Mouse (Mus musculus) forebrain, embryonic 13.5 days (tissue): Measurements from ENCODE around the gene Chp1. TPM values are rescaled to one million over a fixed set of nuclear protein-coding genes. Genes with fewer than 3 reads are reported as not detected.
"Not testable (repeated sequence)": the region's sequence is repeated elsewhere in the genome, so short reads cannot be mapped to it uniquely, and the experiment has no call there.

Experiments used
- ATAC-seq: fragments of 200-750 bp; cut with Nextera tagmentation; 2 replicates; pipeline ENCODE4 v1.8.0; 2017
- H3K27ac ChIP-seq: fragments of 300-500 bp; sonication (generic); 2 replicates; pipeline ENCODE4 v1.5.1; 2015; ENCODE audit warnings: inconsistent platforms, mild to moderate bottlenecking, moderate library complexity
- H3K27me3 ChIP-seq: fragments of 300-500 bp; sonication (generic); 2 replicates; pipeline ENCODE4 v1.6.1; 2015; ENCODE audit warnings: mild to moderate bottlenecking, inconsistent platforms
- H3K36me3 ChIP-seq: fragments of 300-500 bp; sonication (generic); 2 replicates; pipeline ENCODE4 v1.6.1; 2015; ENCODE audit warnings: mild to moderate bottlenecking, inconsistent platforms; ENCODE audit not compliant: poor library complexity, severe bottlenecking
- H3K4me1 ChIP-seq: fragments of 300-500 bp; sonication (generic); 2 replicates; pipeline ENCODE4 v1.6.1; 2015; ENCODE audit warnings: inconsistent platforms
- H3K4me2 ChIP-seq: fragments of 300-500 bp; sonication (generic); 2 replicates; pipeline ENCODE4 v1.6.1; 2015; ENCODE audit warnings: inconsistent platforms, mild to moderate bottlenecking, moderate library complexity
- H3K4me3 ChIP-seq: fragments of 300-500 bp; sonication (generic); 2 replicates; pipeline ENCODE4 v1.5.1; 2015; ENCODE audit warnings: mild to moderate bottlenecking, inconsistent platforms
- H3K9ac ChIP-seq: fragments of 300-500 bp; sonication (generic); 2 replicates; pipeline ENCODE4 v1.6.1; 2015; ENCODE audit warnings: mild to moderate bottlenecking, inconsistent platforms
- H3K9me3 ChIP-seq: fragments of 300-500 bp; sonication (generic); replicated peaks from 2 replicates; pipeline ENCODE4 v1.6.1; 2016; ENCODE audit warnings: inconsistent platforms
- WGBS: fragments of 180-500 bp; shearing (Covaris S2); methylation state at CpG from one replicate; pipeline ENCODE4 v1.1.7; 2015; 5-methylcytosine and 5-hydroxymethylcytosine counted together
- polyA plus RNA-seq: library from polyadenylated mRNA; unstranded; fragments of >200 nt; fragmentation: Nextera tagmentation; extraction: Ambion mirVana; gene quantifications from 2 replicates; pipeline ENCODE4 v1.2.1, GENCODE M21; 2015

Gene Chp1
- 65.7 and 69.6 TPM in 2 replicates for polyA plus RNA-seq

DNA sequence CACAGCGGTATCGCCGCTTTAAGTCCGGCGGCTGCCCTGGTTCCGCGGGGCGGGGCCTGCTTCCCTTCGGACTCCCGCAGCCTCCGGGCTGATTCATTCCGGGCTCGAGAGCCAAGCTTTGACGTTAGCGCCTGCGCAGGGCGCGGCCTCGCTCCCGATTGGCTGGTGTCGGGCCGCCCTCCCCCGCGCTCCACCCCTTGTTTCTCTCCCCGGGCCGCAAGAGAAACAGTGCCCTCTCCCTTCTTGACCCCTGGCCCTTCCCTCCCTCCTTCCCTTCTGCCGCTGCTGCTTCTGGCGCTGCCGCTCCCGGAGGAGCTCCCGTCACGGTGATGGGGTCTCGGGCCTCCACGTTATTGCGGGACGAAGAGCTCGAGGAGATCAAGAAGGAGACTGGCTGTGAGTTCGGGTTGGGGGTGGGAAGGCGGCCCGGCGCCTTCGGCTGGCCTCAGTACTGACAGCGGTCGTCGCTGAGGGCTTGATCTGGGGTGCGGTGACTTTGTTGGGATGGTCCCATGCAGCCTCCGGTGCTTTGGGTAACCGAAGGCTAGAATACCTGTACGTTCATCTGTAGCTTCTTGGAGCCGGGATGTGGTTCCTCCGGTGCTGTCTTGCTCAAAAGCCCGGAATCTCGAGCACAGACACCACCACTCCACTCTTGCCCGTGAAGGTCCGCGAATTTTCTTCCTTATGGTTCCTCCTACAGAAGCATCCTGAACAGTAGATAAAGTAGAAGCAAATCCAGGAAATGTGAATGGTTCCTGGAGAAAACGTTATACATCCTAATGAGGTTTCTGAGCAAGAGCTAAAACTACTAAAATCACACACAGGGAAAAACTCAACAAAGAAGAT is at the start of gene Chp1, which contains the start of gene Exd1:
Gene Chp1, plus strand, starts transcription at position 176 of the 849 bp plus-strand sequence.
Gene Exd1, minus strand, starts transcription at position 106 of the 849 bp plus-strand sequence.
- WGBS = under 1% methylated on average over 57 of the region's 57 CpGs

DNA sequence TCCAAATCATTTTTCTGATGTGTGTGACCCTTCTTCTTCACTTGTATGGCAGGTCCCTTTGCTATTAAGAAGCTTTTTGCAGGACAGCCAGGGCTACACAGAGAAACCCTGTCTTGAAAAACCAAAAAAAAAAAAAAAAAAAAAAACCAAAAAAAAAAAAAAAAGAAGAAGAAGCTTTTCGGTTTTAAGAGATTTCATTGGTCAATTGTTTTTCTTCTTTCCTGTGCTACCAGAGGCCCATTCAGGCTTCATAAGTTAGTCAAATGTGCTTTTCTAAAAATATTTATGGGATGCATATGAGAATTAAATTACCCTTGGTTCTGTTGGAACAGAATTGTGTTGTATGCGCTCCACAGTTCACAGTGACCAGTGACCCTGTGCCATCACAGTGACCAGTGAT is 48.6 kb upstream of the Chp1 start:
- H3K9ac ChIP-seq = no peak overlapping the region
- H3K27me3 ChIP-seq = no peaks in the 10 kb centered on the region
- no peak overlapping the region for H3K4me2 ChIP-seq
- no peak overlapping the region for H3K4me3 ChIP-seq
- no peak overlapping the region for H3K27ac ChIP-seq
- H3K9me3 ChIP-seq = no peaks in the 10 kb centered on the region
- 92% methylated on average over 2 of the region's 2 CpGs for WGBS
- ATAC-seq = no peak
- H3K4me1 ChIP-seq = no peaks in the 10 kb centered on the region
- H3K36me3 ChIP-seq = no peaks in the 10 kb centered on the region

More for the DNA sequence above, at the start of gene Chp1, which contains the start of gene Exd1:
- Histone ChIP-seq H3K4me3 (peak within 1 kb of the TSS; percentile 86), H3K27ac (peak within 1 kb of the TSS; percentile 70), H3K4me1 (peaks cover 20% of the 10 kb centered on the region), H3K9ac (peak within 1 kb of the TSS; percentile 84), H3K36me3 (no peaks in the 10 kb centered on the region), H3K4me2 (peak within 1 kb of the TSS; percentile 73), H3K27me3 (no peaks in the 10 kb centered on the region), H3K9me3 (no peaks in the 10 kb centered on the region)
- ATAC-seq = peak; percentile 99

DNA sequence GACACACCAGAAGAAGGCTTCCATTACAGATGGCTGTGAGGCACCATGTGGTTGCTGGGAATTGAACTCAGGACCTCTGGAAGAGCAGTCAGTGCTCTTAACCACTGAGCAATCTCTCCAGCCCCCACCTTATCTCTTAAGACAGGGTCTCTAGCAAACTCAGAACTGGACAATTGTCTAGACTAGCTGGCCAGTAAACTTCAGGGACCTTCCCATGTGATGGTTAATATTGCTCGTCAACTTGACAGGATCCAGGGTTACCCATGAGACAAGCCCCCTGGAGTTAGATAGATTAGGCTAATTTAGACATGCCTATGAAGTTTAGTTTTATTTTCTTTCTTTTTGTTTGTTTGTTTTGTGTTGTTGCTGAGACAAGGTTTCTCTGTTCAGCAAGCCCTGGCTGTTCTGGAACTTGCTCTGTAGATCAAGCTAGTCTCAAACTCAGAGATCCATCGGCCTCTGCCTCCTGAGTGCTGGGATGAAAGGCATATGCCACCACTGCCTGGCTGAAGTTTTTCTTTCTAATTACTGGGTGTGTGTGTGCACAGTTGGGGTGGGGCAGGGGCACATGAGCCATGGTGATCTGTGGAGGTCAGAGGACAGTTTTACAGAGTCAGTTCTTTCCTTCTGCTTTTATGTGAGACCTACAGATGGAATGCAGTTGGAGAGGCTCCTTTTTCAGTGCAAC is 46.4 kb upstream of the Chp1 start:
- ATAC-seq = no peak
- 96% methylated on average over 2 of the region's 2 CpGs for WGBS
- H3K4me3 ChIP-seq = no peak overlapping the region
- no peak overlapping the region for H3K27ac ChIP-seq
- H3K36me3 ChIP-seq = no peaks in the 10 kb centered on the region
- no peak overlapping the region for H3K9ac ChIP-seq
- no peaks in the 10 kb centered on the region for H3K9me3 ChIP-seq
- no peaks in the 10 kb centered on the region for H3K27me3 ChIP-seq
- no peaks in the 10 kb centered on the region for H3K4me1 ChIP-seq
- no peak overlapping the region for H3K4me2 ChIP-seq

DNA sequence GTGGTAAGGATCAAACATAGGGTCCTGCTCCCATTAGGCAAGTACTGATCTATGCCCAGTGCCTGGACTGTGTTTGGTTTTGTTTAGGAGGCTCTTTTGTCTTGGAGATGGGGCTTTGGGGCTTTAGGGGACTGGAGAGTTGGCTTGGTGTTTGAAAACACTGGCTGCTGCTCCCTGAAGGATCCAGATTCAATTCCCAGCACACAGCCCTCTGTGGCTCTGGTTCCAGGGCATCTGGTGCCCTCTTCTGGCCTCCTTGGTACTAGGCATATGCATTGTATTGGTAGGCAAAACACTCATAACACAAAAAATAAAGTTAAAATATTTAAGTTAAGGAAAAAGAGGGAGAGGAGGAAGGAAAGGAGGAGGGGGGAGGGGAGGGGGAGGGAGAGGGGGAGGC is 40.4 kb upstream of the Chp1 start:
- no peaks in the 10 kb centered on the region for H3K36me3 ChIP-seq
- no peaks in the 10 kb centered on the region for H3K9me3 ChIP-seq
- ATAC-seq = no peak
- no peak overlapping the region for H3K4me2 ChIP-seq
- no peak overlapping the region for H3K4me3 ChIP-seq
- no peak overlapping the region for H3K9ac ChIP-seq
- H3K27ac ChIP-seq = no peak overlapping the region
- H3K27me3 ChIP-seq = no peaks in the 10 kb centered on the region
- H3K4me1 ChIP-seq = no peaks in the 10 kb centered on the region

DNA sequence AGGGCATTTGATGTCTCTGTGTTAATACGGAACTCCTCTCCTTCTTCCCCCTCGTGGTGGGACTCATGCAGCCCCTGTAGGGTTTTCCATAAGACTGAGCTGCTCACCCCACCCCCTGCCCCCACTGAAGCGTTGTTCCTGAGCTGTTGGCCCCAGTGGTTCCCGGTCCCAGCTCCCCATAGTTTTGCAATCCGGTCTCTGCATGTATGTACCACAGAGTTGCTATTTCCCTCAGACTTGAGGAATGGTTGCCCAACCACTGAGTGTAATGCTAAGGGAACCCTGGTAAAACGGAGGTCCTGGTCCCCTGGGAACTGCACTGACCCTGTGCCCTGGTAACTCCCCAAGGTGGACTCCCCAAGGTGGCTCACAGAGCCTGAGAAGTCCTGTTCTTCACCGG is 39.0 kb upstream of the Chp1 start:
- H3K9ac ChIP-seq, H3K36me3 ChIP-seq, H3K4me3 ChIP-seq, H3K27ac ChIP-seq, H3K27me3 ChIP-seq, ATAC-seq, H3K4me2 ChIP-seq, H3K9me3 ChIP-seq, H3K4me1 ChIP-seq: not testable (repeated sequence)
- 68% methylated on average over 7 of the region's 7 CpGs for WGBS

DNA sequence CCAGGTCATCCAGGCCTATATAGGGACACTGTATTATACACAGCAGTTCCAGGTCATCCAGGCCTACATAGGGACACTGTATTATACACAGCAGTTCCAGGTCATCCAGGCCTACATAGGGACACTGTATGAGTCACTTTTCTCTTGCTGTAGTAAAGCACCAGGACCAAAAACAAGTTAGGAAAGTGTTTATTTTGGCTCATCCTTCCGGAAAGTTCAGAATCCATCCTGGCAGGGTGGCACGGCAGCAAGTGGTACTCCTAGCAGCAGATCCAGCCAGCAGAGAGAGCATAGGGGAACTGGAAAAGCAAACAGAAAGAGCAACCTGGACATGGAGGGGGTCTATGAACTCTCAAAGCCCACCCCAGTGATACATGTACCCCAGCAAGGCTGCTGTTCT is 36.6 kb upstream of the Chp1 start:
- H3K27me3 ChIP-seq = no peaks in the 10 kb centered on the region
- H3K4me1 ChIP-seq = no peaks in the 10 kb centered on the region
- H3K4me2 ChIP-seq = no peak overlapping the region
- H3K27ac ChIP-seq = no peak overlapping the region
- no peak overlapping the region for H3K9ac ChIP-seq
- ATAC-seq = no peak
- WGBS = 91% methylated on average over 2 of the region's 2 CpGs
- no peaks in the 10 kb centered on the region for H3K9me3 ChIP-seq
- H3K36me3 ChIP-seq = no peaks in the 10 kb centered on the region
- no peak overlapping the region for H3K4me3 ChIP-seq

DNA sequence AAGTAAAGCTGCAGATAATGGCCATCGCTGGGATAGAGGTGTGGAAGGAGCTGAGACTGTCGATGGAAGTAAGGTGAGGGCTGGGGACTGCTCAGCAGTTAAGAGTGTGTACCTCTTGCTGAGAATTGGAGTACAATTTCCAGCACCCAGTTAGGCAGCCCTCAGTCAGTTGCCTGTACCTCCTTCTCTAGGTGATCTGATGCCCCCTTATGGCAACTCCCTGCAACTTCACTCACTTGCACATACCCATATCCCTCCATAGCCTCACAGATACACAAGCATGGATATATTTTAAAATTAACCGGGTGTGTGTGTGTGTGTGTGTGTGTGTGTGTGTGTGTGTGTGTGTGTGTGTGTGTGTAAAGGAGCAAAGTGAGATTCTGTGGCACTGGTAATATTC is 35.2 kb upstream of the Chp1 start:
- H3K27me3 ChIP-seq = no peaks in the 10 kb centered on the region
- no peak for ATAC-seq
- H3K4me3 ChIP-seq = no peak overlapping the region
- H3K4me1 ChIP-seq = no peaks in the 10 kb centered on the region
- no peak overlapping the region for H3K27ac ChIP-seq
- H3K9me3 ChIP-seq = no peaks in the 10 kb centered on the region
- H3K4me2 ChIP-seq = no peak overlapping the region
- H3K9ac ChIP-seq = no peak overlapping the region
- H3K36me3 ChIP-seq = no peaks in the 10 kb centered on the region
- 86% methylated on average over 3 of the region's 3 CpGs for WGBS

DNA sequence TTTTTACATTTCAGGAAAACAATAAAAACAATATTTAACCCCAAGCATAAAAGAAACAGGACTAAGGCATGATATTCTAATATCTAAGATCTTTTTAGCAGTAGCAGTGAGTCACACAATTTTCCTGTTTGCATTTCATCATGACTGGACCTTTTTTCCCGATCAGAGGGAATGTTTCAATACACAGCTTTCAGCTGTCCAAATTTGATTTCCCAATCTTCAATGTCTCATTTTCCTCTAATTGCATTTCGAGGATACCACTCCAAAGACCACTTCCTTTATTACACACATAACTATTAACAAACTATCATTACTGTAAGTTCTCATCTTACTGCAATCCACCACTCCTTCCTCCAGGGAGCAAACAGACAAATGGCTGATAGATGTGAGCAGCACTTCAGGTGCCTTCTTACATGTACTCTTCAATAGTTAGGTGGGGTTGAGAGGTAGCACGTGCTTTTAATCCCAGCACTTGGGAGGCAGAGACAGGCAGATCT is 33.4 kb upstream of the Chp1 start:
- Histone ChIP-seq H3K27me3 (no peaks in the 10 kb centered on the region), H3K9me3 (no peaks in the 10 kb centered on the region), H3K4me3 (no peak overlapping the region), H3K36me3 (no peaks in the 10 kb centered on the region), H3K4me2 (no peak overlapping the region), H3K4me1 (no peaks in the 10 kb centered on the region), H3K27ac (no peak overlapping the region), H3K9ac (no peak overlapping the region)
- no peak for ATAC-seq
- 80% methylated on average over 3 of the region's 3 CpGs for WGBS

DNA sequence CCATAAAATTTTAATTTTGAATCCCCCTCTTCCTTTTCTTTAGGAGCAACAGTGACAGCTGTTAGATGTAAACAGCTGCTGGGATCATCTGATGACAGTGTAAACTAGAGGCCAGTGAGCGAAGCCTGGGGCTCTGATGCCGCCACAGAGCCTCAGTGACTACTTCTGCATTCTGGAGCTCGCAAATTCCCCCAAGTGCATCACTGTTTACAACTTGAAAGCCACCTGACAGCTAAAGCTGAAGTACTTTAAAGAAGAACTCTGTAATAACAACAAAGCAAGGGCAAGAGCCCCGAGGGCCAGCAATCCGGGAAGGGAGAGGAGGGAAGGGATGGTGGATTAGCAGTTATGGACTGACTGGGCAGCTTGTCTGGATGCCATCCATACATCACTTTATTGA is 30.7 kb upstream of the Chp1 start:
- Histone ChIP-seq H3K4me3 (no peak overlapping the region), H3K9ac (no peak overlapping the region), H3K36me3 (no peaks in the 10 kb centered on the region), H3K27ac (no peak overlapping the region), H3K4me1 (no peaks in the 10 kb centered on the region), H3K4me2 (no peak overlapping the region), H3K9me3 (no peaks in the 10 kb centered on the region), H3K27me3 (no peaks in the 10 kb centered on the region)
- ATAC-seq = no peak
- WGBS = 70% methylated on average over 5 of the region's 5 CpGs

DNA sequence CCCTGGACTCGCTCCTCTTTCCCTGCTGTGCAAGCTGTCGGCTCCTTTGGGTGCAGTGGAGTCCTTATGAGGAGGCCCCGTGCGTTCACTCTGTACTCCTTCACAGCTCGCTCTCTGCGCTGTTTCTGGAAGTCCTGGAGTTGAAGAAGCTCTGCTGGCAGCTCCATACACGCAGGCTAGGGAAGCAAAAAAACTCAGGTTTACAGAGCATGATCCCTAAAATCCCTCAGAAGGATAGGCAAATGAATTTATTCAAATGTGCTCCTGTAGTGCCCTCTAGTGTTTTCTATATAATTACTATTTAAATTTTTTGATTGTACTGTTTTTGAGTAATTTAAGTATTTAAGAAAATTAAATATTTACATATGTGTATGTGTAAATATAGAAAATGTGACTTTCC is 26.9 kb upstream of the Chp1 start:
- H3K9ac ChIP-seq = no peak overlapping the region
- H3K27ac ChIP-seq = no peak overlapping the region

DNA sequence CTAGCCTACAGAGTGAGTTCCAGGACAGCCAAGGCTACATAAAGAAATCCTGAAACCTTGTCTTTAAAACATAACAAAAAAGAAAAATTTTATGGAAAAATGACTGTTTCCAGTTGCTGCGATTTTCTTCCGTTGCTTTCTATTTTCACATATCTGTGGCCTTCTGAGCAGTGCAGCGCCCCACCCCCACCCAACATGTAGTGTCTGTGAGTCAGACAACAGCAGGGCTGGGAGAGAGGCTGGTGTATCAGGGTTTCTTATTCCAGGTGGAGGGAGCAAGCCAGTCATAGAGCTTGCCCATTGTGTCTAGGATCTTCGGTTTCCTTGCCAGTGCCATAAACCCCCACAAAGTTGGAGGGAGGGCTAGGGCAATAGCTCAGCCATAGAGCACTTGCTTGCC is 23.7 kb upstream of the Chp1 start:
- no peak for ATAC-seq
- no peaks in the 10 kb centered on the region for H3K36me3 ChIP-seq
- WGBS = 89% methylated on average over 4 of the region's 4 CpGs
- H3K4me2 ChIP-seq = no peak overlapping the region
- no peaks in the 10 kb centered on the region for H3K27me3 ChIP-seq
- H3K4me3 ChIP-seq = no peak overlapping the region
- no peak overlapping the region for H3K27ac ChIP-seq
- H3K9me3 ChIP-seq = no peaks in the 10 kb centered on the region
- no peaks in the 10 kb centered on the region for H3K4me1 ChIP-seq
- no peak overlapping the region for H3K9ac ChIP-seq

More for the DNA sequence above, 26.9 kb upstream of the Chp1 start:
- H3K4me3 ChIP-seq = no peak overlapping the region
- no peaks in the 10 kb centered on the region for H3K9me3 ChIP-seq
- no peaks in the 10 kb centered on the region for H3K36me3 ChIP-seq
- no peaks in the 10 kb centered on the region for H3K4me1 ChIP-seq
- 81% methylated on average over 7 of the region's 7 CpGs for WGBS
- no peaks in the 10 kb centered on the region for H3K27me3 ChIP-seq
- no peak for ATAC-seq
- no peak overlapping the region for H3K4me2 ChIP-seq

DNA sequence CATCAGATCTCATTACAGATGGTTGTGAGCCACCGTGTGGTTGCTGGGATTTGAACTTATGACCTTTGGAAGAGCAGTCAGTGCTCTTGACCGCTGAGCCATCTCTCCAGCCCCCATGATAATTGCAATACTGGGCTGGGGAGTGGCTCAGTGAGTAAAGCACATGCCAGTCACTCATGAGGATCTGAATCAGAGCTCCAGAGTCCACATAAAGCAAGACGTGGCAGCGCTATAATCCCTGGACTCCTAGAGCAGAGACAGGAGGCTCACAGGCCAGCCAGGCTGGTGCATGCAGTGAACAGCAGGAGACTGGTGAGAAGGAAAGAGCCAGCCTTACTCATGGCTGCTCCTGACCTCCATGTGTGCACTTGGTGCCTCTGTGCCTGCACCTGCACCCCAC is 22.1 kb upstream of the Chp1 start:
- 39% methylated on average over 4 of the region's 4 CpGs for WGBS

More for the DNA sequence above, 22.1 kb upstream of the Chp1 start:
- ATAC-seq = no peak
- H3K4me1 ChIP-seq = no peaks in the 10 kb centered on the region
- H3K27me3 ChIP-seq = no peaks in the 10 kb centered on the region
- no peak overlapping the region for H3K27ac ChIP-seq
- no peaks in the 10 kb centered on the region for H3K36me3 ChIP-seq
- H3K4me3 ChIP-seq = no peak overlapping the region
- H3K9me3 ChIP-seq = no peaks in the 10 kb centered on the region
- H3K4me2 ChIP-seq = no peak overlapping the region
- H3K9ac ChIP-seq = no peak overlapping the region
